Mouse (Mus musculus) ES-E14 (cell line): ENCODE measurements around the gene Slc35a3. TPM values are rescaled to one million over a fixed set of nuclear protein-coding genes. Genes with fewer than 3 reads are reported as not detected.

Source experiments
- DNase-seq: peaks from one replicate; pipeline ENCODE4 v3.0.0-alpha.2; 2013; ENCODE audit warnings: low read depth, low spot score
- H3K27ac ChIP-seq: 2 replicates; pipeline ENCODE4 v1.5.1; 2012; ENCODE audit warnings: low read depth, mild to moderate bottlenecking, low read length, moderate library complexity, mixed read lengths; ENCODE audit not compliant: poor library complexity, insufficient read depth, severe bottlenecking
- H3K36me3 ChIP-seq: 2 replicates; pipeline ENCODE4 v1.6.1; 2012; ENCODE audit warnings: mild to moderate bottlenecking, low read length, moderate library complexity, mixed read lengths; ENCODE audit not compliant: control insufficient read depth, poor library complexity, insufficient read depth, severe bottlenecking
- H3K4me1 ChIP-seq, 2 experiments: fragments of 150-350 bp in 1 of 2; sonication (generic) in 1 of 2; 2 replicates each; pipeline ENCODE4 v1.6.1; 2012; ENCODE audit warnings: low read length in 2 of 2, mild to moderate bottlenecking in 1 of 2, mixed read lengths in 1 of 2; ENCODE audit not compliant: control insufficient read depth in 2 of 2, insufficient read depth in 2 of 2, poor library complexity in 1 of 2
- H3K4me3 ChIP-seq, 2 experiments: fragments of 150-350 bp in 1 of 2; sonication (generic) in 1 of 2; 2 replicates each; pipeline ENCODE4 v1.5.1; 2012; ENCODE audit warnings: low read length in 2 of 2, low read depth in 1 of 2, mild to moderate bottlenecking in 1 of 2, mixed read lengths in 1 of 2; ENCODE audit not compliant: insufficient read depth in 1 of 2, poor library complexity in 1 of 2, severe bottlenecking in 1 of 2
- H3K9ac ChIP-seq: 2 replicates; pipeline ENCODE4 v1.6.1; 2012; ENCODE audit warnings: low read depth, mild to moderate bottlenecking, low read length, mixed read lengths; ENCODE audit not compliant: poor library complexity, insufficient read depth, severe bottlenecking
- H3K9me3 ChIP-seq: fragments of 150-350 bp; sonication (generic); 2 replicates; pipeline ENCODE4 v1.6.1; 2012; ENCODE audit warnings: low read depth, mild to moderate bottlenecking, low read length; ENCODE audit not compliant: control insufficient read depth, insufficient read depth
- CHD2 ChIP-seq: IDR thresholded peaks from 2 replicates; pipeline ENCODE4 v1.6.1; 2014; ENCODE audit warnings: mild to moderate bottlenecking, low read depth, low read length, inconsistent platforms
- HCFC1 ChIP-seq: IDR thresholded peaks from 2 replicates; pipeline ENCODE4 v1.6.1; 2012; ENCODE audit warnings: low read length, inconsistent platforms, borderline replicate concordance; ENCODE audit not compliant: insufficient read depth
- MAFK ChIP-seq: IDR thresholded peaks from 2 replicates; pipeline ENCODE4 v1.6.1; 2014; ENCODE audit warnings: mild to moderate bottlenecking, low read depth, low read length, inconsistent platforms; ENCODE audit not compliant: insufficient read depth
- ZC3H11A ChIP-seq: IDR thresholded peaks from 2 replicates; pipeline ENCODE4 v1.6.1; 2012; ENCODE audit warnings: low read depth, mild to moderate bottlenecking, inconsistent platforms, low read length, borderline replicate concordance
- ZNF384 ChIP-seq: IDR thresholded peaks from 2 replicates; pipeline ENCODE4 v1.6.1; 2012; ENCODE audit warnings: low read depth, low read length, inconsistent platforms
- in situ Hi-C, 2 experiments: fragments of 600-800 bp; cut with MboI; formaldehyde crosslinking; loops; one replicate each; pipeline ENCODE4 v1.15.1; 2025; ENCODE audit warnings: low sequenced_read_pairs in 2 of 2, inconsistent platforms in 1 of 2; ENCODE audit not compliant: unreplicated experiment in 2 of 2
- total RNA-seq: library from RNA; depleted of rRNA; stranded (reverse); fragments of 300-350 nt; gene quantifications from 2 replicates; pipeline ENCODE4 v1.2.3, GENCODE M21; 2012

The Slc35a3 gene
- total RNA-seq, 1 experiment = 20.1 TPM

GRCm38 (mm10) chr3:116740963-116741362 is 28.3 kb upstream of the Slc35a3 start:
- peaks cover 0 to 3% of the 10 kb centered on the region in 2 experiments; a peak in 1 of 4 replicates for H3K4me1 ChIP-seq
- H3K4me3 ChIP-seq = no peak overlapping the region
- H3K9me3 ChIP-seq = no peaks in the 10 kb centered on the region
- no peak overlapping the region for H3K27ac ChIP-seq
- DNase-seq = no peak
- H3K9ac ChIP-seq = no peak overlapping the region
- no peak for TF ChIP-seq ZC3H11A
- no peak for TF ChIP-seq MAFK
- no peak for TF ChIP-seq CHD2
- peaks cover 3% of the 10 kb centered on the region; the same call in 1 of the 2 replicates for H3K36me3 ChIP-seq
- in situ Hi-C loops = loop anchor here in 1 of 2 experiments (10.0 kb wide), 1 partner anchor 226 kb away; the partner anchor contains the start of gene Dbt

- TF ChIP-seq MAFK = no peak
- TF ChIP-seq ZC3H11A = no peak
- TF ChIP-seq CHD2 = no peak
- TF ChIP-seq ZNF384 = no peak
- no peak for TF ChIP-seq HCFC1
- no peak for DNase-seq
- H3K4me1 ChIP-seq = peaks cover 0 to 3% of the 10 kb centered on the region in 2 experiments; a peak in 1 of 4 replicates
- in situ Hi-C loops = loop anchor here in 1 of 2 experiments (10.0 kb wide), 1 partner anchor 225 kb away; the partner anchor contains the start of gene Dbt
- H3K4me3 ChIP-seq = no peak overlapping the region
- no peak overlapping the region for H3K9ac ChIP-seq
- H3K27ac ChIP-seq = no peak overlapping the region
- H3K9me3 ChIP-seq = no peaks in the 10 kb centered on the region
- peaks cover 3% of the 10 kb centered on the region; the same call in 1 of the 2 replicates for H3K36me3 ChIP-seq
Measured at GRCm38 (mm10) chr3:116740106-116740505, 27.5 kb upstream of the Slc35a3 start.

- no peaks in the 10 kb centered on the region for H3K36me3 ChIP-seq
- H3K4me3 ChIP-seq = no peak overlapping the region
- peaks cover 0 to 3% of the 10 kb centered on the region in 2 experiments; a peak in 1 of 4 replicates for H3K4me1 ChIP-seq
- DNase-seq = no peak
- no peak for TF ChIP-seq ZNF384
- TF ChIP-seq ZC3H11A = no peak
- TF ChIP-seq HCFC1 = no peak
- no peak for TF ChIP-seq CHD2
- in situ Hi-C loops = no loop called here
- H3K9ac ChIP-seq = no peak overlapping the region
- H3K27ac ChIP-seq = no peak overlapping the region
- H3K9me3 ChIP-seq = no peaks in the 10 kb centered on the region
Measured at GRCm38 (mm10) chr3:116737326-116737731, 24.7 kb upstream of the Slc35a3 start.

GRCm38 (mm10) chr3:116729483-116730174 is 17.0 kb upstream of the Slc35a3 start:
- H3K9ac ChIP-seq = no peak overlapping the region
- no peak for TF ChIP-seq ZNF384
- no peak for TF ChIP-seq CHD2
- no peak for TF ChIP-seq HCFC1
- TF ChIP-seq ZC3H11A = no peak
- no peak for TF ChIP-seq MAFK
- H3K36me3 ChIP-seq = no peaks in the 10 kb centered on the region
- peaks cover 2 to 7% of the 10 kb centered on the region in 2 experiments; a peak in 2 of 4 replicates for H3K4me1 ChIP-seq
- no peak for DNase-seq
- H3K4me3 ChIP-seq = no peak overlapping the region
- no peak overlapping the region for H3K27ac ChIP-seq
- no peaks in the 10 kb centered on the region for H3K9me3 ChIP-seq
- in situ Hi-C loops = no loop called here
